Mouse (Mus musculus): Measurements from ENCODE around the gene Agtr1b.

Gene Agtr1b

GRCm38 (mm10) chr3:20366558-20367522, at the start of gene Agtr1b:
Gene Agtr1b, minus strand, starts transcription at chr3:20367177.
- DNase-seq (ENCODE audit: low spot score in 2 of 2): peak; percentile 6 to 19

GRCm38 (mm10) chr3:20353598-20353997, 13.4 kb downstream of the Agtr1b start:
- no peak for DNase-seq (ENCODE audit: low spot score in 2 of 2)

- DNase-seq (ENCODE audit: low spot score in 2 of 2): no peak
Observed at GRCm38 (mm10) chr3:20348206-20348605, 18.8 kb downstream of the Agtr1b start.

GRCm38 (mm10) chr3:20340402-20340801, 26.6 kb downstream of the Agtr1b start:
- no peak for DNase-seq (ENCODE audit: low spot score in 2 of 2)

- DNase-seq (ENCODE audit: low spot score in 2 of 2): no peak
Observed at GRCm38 (mm10) chr3:20334681-20335080, 32.3 kb downstream of the Agtr1b start.

GRCm38 (mm10) chr3:20317233-20317632, 49.7 kb downstream of the Agtr1b start:
- DNase-seq (ENCODE audit: low spot score in 2 of 2): no peak

- DNase-seq (ENCODE audit: low spot score in 2 of 2): no peak
Observed at GRCm38 (mm10) chr3:20309142-20309541, 57.8 kb downstream of the Agtr1b start.

- no peak for DNase-seq (ENCODE audit: low spot score in 2 of 2)
Observed at GRCm38 (mm10) chr3:20307256-20307655, 59.7 kb downstream of the Agtr1b start.

- DNase-seq (ENCODE audit: low spot score in 2 of 2): no peak
Observed at GRCm38 (mm10) chr3:20304758-20305352, 62.1 kb downstream of the Agtr1b start.

GRCm38 (mm10) chr3:20295546-20295945, 71.4 kb downstream of the Agtr1b start:
- DNase-seq (ENCODE audit: low spot score in 2 of 2): no peak

- DNase-seq (ENCODE audit: low spot score in 2 of 2): no peak
Observed at GRCm38 (mm10) chr3:20294542-20295348, 72.2 kb downstream of the Agtr1b start.

GRCm38 (mm10) chr3:20291370-20291769, 75.6 kb downstream of the Agtr1b start:
- DNase-seq (ENCODE audit: low spot score in 2 of 2): no peak

GRCm38 (mm10) chr3:20288761-20289160, 78.2 kb downstream of the Agtr1b start:
- DNase-seq (ENCODE audit: low spot score in 2 of 2): no peak

- no peak for DNase-seq (ENCODE audit: low spot score in 2 of 2)
Observed at GRCm38 (mm10) chr3:20281796-20282195, 85.2 kb downstream of the Agtr1b start.

- DNase-seq (ENCODE audit: low spot score in 2 of 2): no peak
Observed at GRCm38 (mm10) chr3:20275633-20276032, 91.3 kb downstream of the Agtr1b start, which contains the start of gene Cpb1. Gene Cpb1, minus strand, starts transcription at chr3:20275733.
